Mouse (Mus musculus) liver, adult 2 months (tissue): ENCODE data around the gene Syn3. TPM values are rescaled to one million over a fixed set of nuclear protein-coding genes. Genes with fewer than 3 reads are reported as not detected.

ENCODE experiments used
- DNase-seq: peaks from one replicate; pipeline ENCODE4 v3.0.0-alpha.2; 2011; ENCODE audit warnings: low read depth, low spot score; ENCODE audit errors: extremely low read depth
- H3K27ac ChIP-seq: fragments of 200-500 bp; replicated peaks from 2 replicates; pipeline ENCODE4 v1.5.1; 2012; ENCODE audit warnings: low read depth, mild to moderate bottlenecking, control low read depth, inconsistent platforms, low read length; ENCODE audit not compliant: insufficient read depth
- H3K27me3 ChIP-seq: fragments of 200-500 bp; 2 replicates; pipeline ENCODE4 v1.6.1; 2012; ENCODE audit warnings: mild to moderate bottlenecking, moderate library complexity, low read length, inconsistent platforms; ENCODE audit not compliant: control insufficient read depth, insufficient read depth
- H3K36me3 ChIP-seq: fragments of 200-500 bp; 2 replicates; pipeline ENCODE4 v1.6.1; 2012; ENCODE audit warnings: low read length, inconsistent platforms; ENCODE audit not compliant: control insufficient read depth, insufficient read depth
- H3K4me1 ChIP-seq: fragments of 200-500 bp; 2 replicates; pipeline ENCODE4 v1.6.1; 2011; ENCODE audit warnings: low read length; ENCODE audit not compliant: control insufficient read depth, insufficient read depth
- H3K4me3 ChIP-seq: fragments of 200-500 bp; 2 replicates; pipeline ENCODE4 v1.5.1; 2011; ENCODE audit warnings: low read depth, mild to moderate bottlenecking, control low read depth, low read length, moderate library complexity; ENCODE audit not compliant: insufficient read depth
- H3K79me2 ChIP-seq: fragments of 200-500 bp; 2 replicates; pipeline ENCODE4 v1.6.1; 2012; ENCODE audit warnings: inconsistent platforms, mild to moderate bottlenecking, low read length, moderate library complexity; ENCODE audit not compliant: control insufficient read depth, insufficient read depth
- H3K9ac ChIP-seq: fragments of 200-500 bp; 2 replicates; pipeline ENCODE4 v1.6.1; 2012; ENCODE audit warnings: low read depth, mild to moderate bottlenecking, control low read depth, inconsistent platforms, low read length
- CTCF ChIP-seq: fragments of 200-500 bp; IDR thresholded peaks from 2 replicates; pipeline ENCODE4 v1.5.1; 2011; ENCODE audit warnings: low read depth, low read length, control low read depth
- POLR2A ChIP-seq: fragments of 200-500 bp; IDR thresholded peaks from 2 replicates; pipeline ENCODE4 v1.6.1; 2011; ENCODE audit warnings: low read length, control low read depth; ENCODE audit not compliant: insufficient read depth; ENCODE audit errors: extremely low read depth
- WGBS: fragments of 180-500 bp; shearing (Covaris S2); methylation state at CpG from one replicate; pipeline ENCODE4 v1.1.7; 2018; 5-methylcytosine and 5-hydroxymethylcytosine counted together
- polyA plus RNA-seq: library from polyadenylated mRNA; depleted of rRNA; stranded (reverse); fragments of >200 nt; gene quantifications from 2 replicates; pipeline ENCODE4 v1.2.3, GENCODE M21; 2012
- total RNA-seq: library from RNA; depleted of rRNA; stranded (reverse); fragments of >200 nt; gene quantifications from 2 replicates; pipeline ENCODE4 v1.2.3, GENCODE M21; 2014

Gene Syn3
- total and polyA plus RNA-seq, 2 experiments = 0.81 to 0.83 TPM

DNA sequence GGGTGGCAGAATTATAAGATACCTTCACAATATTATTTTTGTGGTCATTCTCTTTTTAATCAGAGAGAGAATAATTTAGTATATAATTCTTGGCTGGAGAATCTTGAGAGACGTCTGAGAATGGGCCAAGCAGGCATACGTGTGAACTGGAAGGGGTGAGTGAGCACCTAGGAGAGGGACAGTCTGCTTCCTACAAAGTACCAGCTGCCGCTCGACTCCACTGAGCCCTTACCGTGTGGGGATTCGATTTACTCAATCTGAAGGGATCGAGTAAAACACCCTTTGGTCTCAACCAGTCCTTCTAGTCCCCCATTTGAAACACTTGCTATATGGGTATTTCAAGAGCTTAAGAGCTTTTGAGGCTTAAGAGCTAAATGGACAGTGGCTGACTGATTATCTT, 296.9 kb downstream of the Syn3 start:
- no peaks in the 10 kb centered on the region for H3K36me3 ChIP-seq
- no peaks in the 10 kb centered on the region for H3K27me3 ChIP-seq
- no peaks in the 10 kb centered on the region for H3K79me2 ChIP-seq
- no peak for DNase-seq
- H3K4me3 ChIP-seq = no peak overlapping the region
- no peak overlapping the region for H3K9ac ChIP-seq
- H3K4me1 ChIP-seq = no peaks in the 10 kb centered on the region
- TF ChIP-seq CTCF (no peak), POLR2A (no peak)
- WGBS = 93% methylated on average over 7 of the region's 7 CpGs
- no peak overlapping the region for H3K27ac ChIP-seq

DNA sequence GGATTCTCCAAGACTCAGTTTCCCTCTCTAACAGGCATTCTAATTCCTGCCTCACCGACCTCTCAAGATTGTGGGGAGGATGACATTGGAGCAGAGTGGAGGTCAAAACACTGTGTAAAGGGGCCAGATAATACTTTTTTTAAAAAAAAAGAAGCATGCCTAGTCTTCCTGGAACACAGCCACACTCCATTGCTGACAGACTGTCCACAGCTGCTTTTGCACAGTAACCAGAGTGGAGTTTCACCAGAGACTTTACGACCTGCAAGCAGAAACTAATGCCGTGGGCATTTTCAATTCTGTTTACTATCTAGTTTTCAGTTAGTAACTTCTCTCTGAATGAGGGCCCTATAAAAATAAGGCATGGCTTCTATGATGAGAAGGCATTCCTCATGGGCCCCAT, 297.7 kb downstream of the Syn3 start:
- no peak for TF ChIP-seq POLR2A
- Histone ChIP-seq H3K36me3 (no peaks in the 10 kb centered on the region), H3K4me1 (no peaks in the 10 kb centered on the region), H3K79me2 (no peaks in the 10 kb centered on the region), H3K27me3 (no peaks in the 10 kb centered on the region), H3K27ac (no peak overlapping the region), H3K4me3 (no peak overlapping the region), H3K9ac (no peak overlapping the region)
- WGBS = 89% methylated on average over 3 of the region's 3 CpGs
- DNase-seq = no peak

DNA sequence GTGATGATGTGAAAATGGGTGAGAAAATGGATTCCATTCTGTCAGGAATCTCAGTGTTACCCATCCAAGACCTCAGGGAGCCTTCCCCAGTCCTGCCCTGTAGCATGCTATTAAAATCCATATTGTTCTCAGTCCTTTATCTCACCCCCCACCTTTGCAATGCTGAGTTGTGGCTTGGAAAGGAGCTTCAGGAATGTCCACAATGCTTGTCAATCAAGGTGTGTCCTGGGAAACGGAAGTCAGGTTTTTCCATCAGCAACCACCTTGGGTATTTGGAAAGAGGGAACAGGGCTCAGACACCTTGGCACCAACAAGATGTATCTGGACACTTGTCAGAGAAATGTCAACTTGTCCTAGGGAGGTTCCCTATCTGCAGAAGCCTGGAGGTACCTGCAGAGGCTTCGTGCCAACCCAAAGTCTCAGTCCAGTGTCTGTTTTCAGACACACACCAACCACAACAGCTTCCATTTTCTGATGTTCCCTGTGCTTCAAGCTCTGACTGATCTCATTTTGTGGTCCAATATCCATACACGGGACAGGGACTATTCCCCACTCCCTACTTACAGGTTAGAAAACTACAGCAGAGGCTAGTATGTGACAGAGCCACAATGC, 302.2 kb downstream of the Syn3 start:
- 79% methylated on average over 3 of the region's 3 CpGs for WGBS
- no peak for DNase-seq
- no peaks in the 10 kb centered on the region for H3K4me1 ChIP-seq
- no peak for TF ChIP-seq CTCF
- TF ChIP-seq POLR2A = no peak
- H3K79me2 ChIP-seq = no peaks in the 10 kb centered on the region
- no peak overlapping the region for H3K27ac ChIP-seq
- H3K36me3 ChIP-seq = no peaks in the 10 kb centered on the region
- no peaks in the 10 kb centered on the region for H3K27me3 ChIP-seq
- no peak overlapping the region for H3K9ac ChIP-seq
- H3K4me3 ChIP-seq = no peak overlapping the region

DNA sequence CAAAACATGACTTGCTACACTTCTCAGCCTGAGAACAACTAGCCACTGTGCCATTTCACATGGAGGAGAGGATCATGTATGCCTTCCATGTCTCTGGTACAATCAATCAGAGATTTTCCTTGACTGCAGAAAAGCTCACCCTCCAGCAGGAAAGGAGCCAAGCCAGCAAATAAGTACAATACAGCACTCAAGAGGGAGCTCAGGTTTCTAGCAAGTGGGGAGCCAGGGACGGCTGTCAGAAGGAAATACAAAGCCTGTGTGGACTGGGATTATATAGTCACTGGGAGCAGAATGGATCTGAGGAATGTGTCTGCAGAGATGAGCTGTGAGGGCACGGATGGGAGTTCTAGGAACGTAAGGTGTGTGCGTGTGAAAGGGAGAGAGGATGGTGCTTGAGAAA, 304.0 kb downstream of the Syn3 start:
- Histone ChIP-seq H3K4me1 (no peaks in the 10 kb centered on the region), H3K4me3 (no peak overlapping the region), H3K27me3 (no peaks in the 10 kb centered on the region), H3K9ac (no peak overlapping the region), H3K36me3 (no peaks in the 10 kb centered on the region), H3K27ac (no peak overlapping the region), H3K79me2 (no peaks in the 10 kb centered on the region)
- no peak for DNase-seq
- TF ChIP-seq CTCF (no peak), POLR2A (no peak)
- WGBS = 94% methylated on average over 4 of the region's 4 CpGs

DNA sequence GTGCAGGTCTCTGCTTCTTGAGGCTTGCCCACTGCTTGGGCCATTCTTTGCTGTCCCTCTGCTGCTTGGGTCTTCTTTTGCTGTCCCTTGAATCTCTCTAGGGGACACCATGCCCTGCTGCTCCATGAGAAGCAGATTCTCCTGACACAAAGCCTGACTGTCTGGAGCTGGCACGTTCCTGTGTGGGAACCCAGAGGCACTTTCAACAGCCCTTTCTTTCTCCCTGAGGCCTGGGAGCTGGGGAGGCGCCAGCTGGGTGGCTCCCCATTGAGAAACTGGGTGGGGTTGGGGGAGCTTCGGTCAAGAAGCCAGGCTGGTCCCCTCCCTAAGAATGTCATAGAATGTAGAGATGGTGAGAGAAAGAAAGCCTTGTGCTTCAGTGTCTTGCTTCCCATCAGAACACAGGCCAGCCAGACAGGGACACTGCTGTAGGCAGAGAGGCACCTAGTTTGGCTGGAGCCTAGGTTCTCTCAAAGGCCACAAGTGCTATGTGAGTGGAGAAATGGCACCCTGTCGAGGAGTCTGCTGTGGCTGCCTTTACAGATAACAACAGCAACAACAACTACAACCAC, 304.7 kb downstream of the Syn3 start:
- no peak for DNase-seq
- TF ChIP-seq POLR2A (no peak), CTCF (no peak)
- no peak overlapping the region for H3K9ac ChIP-seq
- WGBS = 64% methylated on average over 4 of the region's 4 CpGs
- no peaks in the 10 kb centered on the region for H3K4me1 ChIP-seq
- H3K79me2 ChIP-seq = no peaks in the 10 kb centered on the region
- no peaks in the 10 kb centered on the region for H3K27me3 ChIP-seq
- no peak overlapping the region for H3K4me3 ChIP-seq
- no peak overlapping the region for H3K27ac ChIP-seq
- H3K36me3 ChIP-seq = no peaks in the 10 kb centered on the region

DNA sequence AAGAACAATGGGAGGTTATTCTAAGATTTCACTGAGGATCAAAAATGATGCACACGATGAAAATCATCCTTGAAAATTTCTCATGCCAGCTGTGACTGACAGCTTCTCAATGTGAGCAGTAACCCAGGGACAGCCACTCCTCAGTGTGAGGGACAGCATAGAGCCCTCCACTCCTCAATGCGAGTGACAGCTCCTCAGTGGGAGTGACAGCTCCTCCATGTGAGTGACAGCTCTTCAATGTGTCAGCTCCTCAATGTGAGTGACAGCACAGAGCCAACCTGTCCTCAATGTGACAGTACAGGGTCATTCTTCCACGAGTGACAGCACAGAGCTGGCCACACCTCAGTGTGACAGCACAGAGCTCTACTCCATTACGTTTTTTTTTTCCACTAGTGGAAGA, 310.1 kb downstream of the Syn3 start:
- Histone ChIP-seq H3K9ac (no peak overlapping the region), H3K4me3 (no peak overlapping the region), H3K79me2 (no peaks in the 10 kb centered on the region), H3K27ac (no peak overlapping the region), H3K4me1 (no peaks in the 10 kb centered on the region), H3K36me3 (no peaks in the 10 kb centered on the region), H3K27me3 (no peaks in the 10 kb centered on the region)
- TF ChIP-seq POLR2A (no peak), CTCF (no peak)
- 70% methylated on average over 4 of the region's 4 CpGs for WGBS
- DNase-seq = no peak
